Mouse (Mus musculus) colon, adult 2 months (tissue): ENCODE results near the gene Eef1e1. TPM values are rescaled to one million over a fixed set of nuclear protein-coding genes. Genes with fewer than 3 reads are reported as not detected.

Experiments used
- polyA plus RNA-seq: library from polyadenylated mRNA; depleted of rRNA; stranded (reverse); fragments of >200 nt; gene quantifications from 2 replicates; pipeline ENCODE4 v1.2.3, GENCODE M21; 2012; rRNA removed

Eef1e1 gene
- polyA plus RNA-seq, result 1.9 and 4.5 TPM in 2 replicates

GRCm38 (mm10) chr13:38658528-38659280, at the start of gene Eef1e1:
TSS of gene Eef1e1 (minus strand) at chr13:38659058.

GRCm38 (mm10) chr13:38634800-38635269, 24.0 kb downstream of the Eef1e1 start, which contains the start of gene Bloc1s5:
TSS of gene Bloc1s5 (minus strand) at chr13:38635109.

Other genes starting within 250 kb of the Eef1e1 start
- 349 and 389 TPM in 2 replicates for gene Txndc5, start 130.2 kb downstream of the Eef1e1 start, polyA plus RNA-seq
- gene Bloc1s5, start 23.9 kb downstream of the Eef1e1 start, polyA plus RNA-seq, result 3.2 TPM in 2 replicates